Mouse (Mus musculus) lung, adult 2 months (tissue): ENCODE results near the gene Ssh2. TPM values are rescaled to one million over a fixed set of nuclear protein-coding genes. Genes with fewer than 3 reads are reported as not detected.

ENCODE experiments used
- DNase-seq: peaks from one replicate; pipeline ENCODE4 v3.0.0; 2022
- H3K4me1 ChIP-seq: fragments of 200-500 bp; 2 replicates; pipeline ENCODE4 v1.6.1; 2011; ENCODE audit warnings: low read length; ENCODE audit not compliant: control insufficient read depth, insufficient read depth
- H3K4me3 ChIP-seq: fragments of 200-500 bp; replicated peaks from 2 replicates; pipeline ENCODE3; 2011; ENCODE audit warnings: low read depth, mild to moderate bottlenecking, control low read depth, low read length; ENCODE audit errors: extremely low read depth
- CTCF ChIP-seq: fragments of 200-500 bp; IDR thresholded peaks from 2 replicates; pipeline ENCODE4 v1.5.1; 2011; ENCODE audit warnings: mild to moderate bottlenecking, low read length, control low read depth; ENCODE audit not compliant: insufficient read depth
- POLR2A ChIP-seq: fragments of 200-500 bp; IDR thresholded peaks from 2 replicates; pipeline ENCODE4 v1.6.1; 2011; ENCODE audit warnings: low read depth, mild to moderate bottlenecking, control low read depth, low read length, borderline replicate concordance; ENCODE audit errors: extremely low read depth
- WGBS: fragments of 180-500 bp; shearing (Covaris S2); methylation state at CpG from one replicate; pipeline ENCODE4 v1.1.7; 2018; 5-methylcytosine and 5-hydroxymethylcytosine counted together
- polyA plus RNA-seq: library from polyadenylated mRNA; depleted of rRNA; stranded (reverse); fragments of >200 nt; gene quantifications from 2 replicates; pipeline ENCODE4 v1.2.3, GENCODE M21; 2012

The Ssh2 gene
- polyA plus RNA-seq, 1 experiment: 31.8 TPM

GRCm38 (mm10) chr11:77215483-77215882 lies 604 bp upstream of the Ssh2 start:
- H3K4me3 ChIP-seq: peak overlapping the region; percentile 100

GRCm38 (mm10) chr11:77216761-77217130 lies 659 bp downstream of the Ssh2 start:
- peak overlapping the region; percentile 100 for H3K4me3 ChIP-seq
- TF ChIP-seq CTCF (no peak), POLR2A (no peak)
- peaks cover 7% of the 10 kb centered on the region for H3K4me1 ChIP-seq
- no peak for DNase-seq
- WGBS: under 1% methylated on average over 11 of the region's 11 CpGs

More at GRCm38 (mm10) chr11:77215483-77215882, 604 bp upstream of the Ssh2 start:
- H3K4me1 ChIP-seq: peaks cover 7% of the 10 kb centered on the region
- WGBS: 2% methylated on average over 11 of the region's 11 CpGs
- TF ChIP-seq CTCF (no peak), POLR2A (no peak)
- no peak for DNase-seq

GRCm38 (mm10) chr11:77230765-77231164 lies 14.7 kb downstream of the Ssh2 start:
- Histone ChIP-seq H3K4me3 (no peak overlapping the region), H3K4me1 (no peaks in the 10 kb centered on the region)
- TF ChIP-seq CTCF (no peak), POLR2A (no peak)
- WGBS: 53% methylated on average over 2 of the region's 2 CpGs
- no peak for DNase-seq

- H3K4me3 ChIP-seq: no peak overlapping the region
- no peak for TF ChIP-seq POLR2A
- TF ChIP-seq CTCF: no peak
- 86% methylated on average over 2 of the region's 2 CpGs for WGBS
- DNase-seq: no peak
- no peaks in the 10 kb centered on the region for H3K4me1 ChIP-seq
These were observed 15.4 kb downstream of the Ssh2 start for GRCm38 (mm10) chr11:77231514-77231913.

GRCm38 (mm10) chr11:77235267-77235666 lies 19.2 kb downstream of the Ssh2 start:
- Histone ChIP-seq H3K4me3 (no peak overlapping the region), H3K4me1 (no peaks in the 10 kb centered on the region; the same call in 1 of the 2 replicates)
- no peak for TF ChIP-seq CTCF
- no peak for TF ChIP-seq POLR2A
- 98% methylated on average over 1 of the region's 1 CpGs for WGBS
- no peak for DNase-seq

GRCm38 (mm10) chr11:77239658-77240345 lies 23.7 kb downstream of the Ssh2 start:
- 69% methylated on average over 1 of the region's 1 CpGs for WGBS
- Histone ChIP-seq H3K4me1 (peaks cover 2% of the 10 kb centered on the region), H3K4me3 (no peak overlapping the region)
- DNase-seq: no peak
- TF ChIP-seq CTCF (no peak), POLR2A (no peak)

- no peak for DNase-seq
- 79% methylated on average over 7 of the region's 7 CpGs for WGBS
- TF ChIP-seq CTCF (no peak), POLR2A (no peak)
- no peak overlapping the region for H3K4me3 ChIP-seq
- H3K4me1 ChIP-seq: peaks cover 2% of the 10 kb centered on the region
These were observed 24.6 kb downstream of the Ssh2 start for GRCm38 (mm10) chr11:77240466-77241246.

GRCm38 (mm10) chr11:77242912-77243311 lies 26.8 kb downstream of the Ssh2 start:
- DNase-seq: no peak

GRCm38 (mm10) chr11:77252826-77253225 lies 36.7 kb downstream of the Ssh2 start:
- DNase-seq: no peak
- Histone ChIP-seq H3K4me3 (no peak overlapping the region), H3K4me1 (no peaks in the 10 kb centered on the region)
- 75% methylated on average over 2 of the region's 2 CpGs for WGBS
- TF ChIP-seq CTCF: no peak
- no peak for TF ChIP-seq POLR2A

More at GRCm38 (mm10) chr11:77242912-77243311, 26.8 kb downstream of the Ssh2 start:
- peaks cover 2% of the 10 kb centered on the region for H3K4me1 ChIP-seq
- TF ChIP-seq POLR2A: no peak
- no peak for TF ChIP-seq CTCF
- WGBS: 37% methylated on average over 2 of the region's 2 CpGs
- H3K4me3 ChIP-seq: no peak overlapping the region
